Mouse (Mus musculus) left cerebral cortex, postnatal 36 days (tissue): ENCODE results near the gene Zfp622. TPM values are rescaled to one million over a fixed set of nuclear protein-coding genes. Genes with fewer than 3 reads are reported as not detected.

ENCODE experiments used
- DNase-seq, 2 experiments: peaks; one replicate each; pipeline ENCODE4 v3.0.0; 2021 to 2022; ENCODE audit warnings: low spot score in 2 of 2, mixed read lengths in 1 of 2
- intact Hi-C: fragments of 180-260 bp; cut with DNase I; formaldehyde crosslinking; loops from one replicate; pipeline ENCODE4 v1.15.1; 2025
- total RNA-seq, 2 experiments: library from RNA; stranded (reverse); gene quantifications; 2 replicates each; pipeline ENCODE4 v1.2.3; 2021

The Zfp622 gene
- total RNA-seq: 10 to 100 TPM; 38.7 to 46.1 TPM

GRCm38 (mm10) chr15:25984067-25984733 lies at the start of gene Zfp622:
Gene Zfp622 (plus strand): TSS chr15:25984366.
- intact Hi-C loops: no loop called here

GRCm38 (mm10) chr15:25934411-25934810 lies 49.8 kb upstream of the Zfp622 start:
- intact Hi-C loops: no loop called here
- DNase-seq: no peak

More at GRCm38 (mm10) chr15:25984067-25984733, at the start of gene Zfp622:
- peak; percentile 94 to 95 for DNase-seq

- no peak for DNase-seq
- intact Hi-C loops: no loop called here
Measured at GRCm38 (mm10) chr15:25938496-25938895, 45.7 kb upstream of the Zfp622 start.

GRCm38 (mm10) chr15:25940397-25941377 lies 43.5 kb upstream of the Zfp622 start:
- DNase-seq: no peak
- intact Hi-C loops: no loop called here

- no peak for DNase-seq
- intact Hi-C loops: no loop called here
Measured at GRCm38 (mm10) chr15:25941514-25941913, 42.7 kb upstream of the Zfp622 start.

- no peak for DNase-seq
- intact Hi-C loops: no loop called here
Measured at GRCm38 (mm10) chr15:25942415-25942814, 41.8 kb upstream of the Zfp622 start.

- intact Hi-C loops: no loop called here
- no peak for DNase-seq
Measured at GRCm38 (mm10) chr15:25943386-25944137, 40.6 kb upstream of the Zfp622 start.

- intact Hi-C loops: no loop called here
- DNase-seq: no peak
Measured at GRCm38 (mm10) chr15:25945224-25945623, 38.9 kb upstream of the Zfp622 start.

GRCm38 (mm10) chr15:25946482-25946881 lies 37.7 kb upstream of the Zfp622 start:
- no peak for DNase-seq
- intact Hi-C loops: no loop called here

GRCm38 (mm10) chr15:25947383-25947782 lies 36.8 kb upstream of the Zfp622 start:
- no peak for DNase-seq
- intact Hi-C loops: no loop called here

GRCm38 (mm10) chr15:25948257-25949223 lies 35.6 kb upstream of the Zfp622 start:
- no peak for DNase-seq
- intact Hi-C loops: no loop called here

GRCm38 (mm10) chr15:25949696-25950095 lies 34.5 kb upstream of the Zfp622 start:
- DNase-seq: no peak
- intact Hi-C loops: loop anchor here (10.0 kb wide), 1 partner anchor 525 kb away; no protein-coding TSS in a partner anchor

GRCm38 (mm10) chr15:25950584-25950983 lies 33.6 kb upstream of the Zfp622 start:
- intact Hi-C loops: loop anchor here (10.0 kb wide), 1 partner anchor 526 kb away; no protein-coding TSS in a partner anchor
- no peak for DNase-seq

GRCm38 (mm10) chr15:25951037-25951436 lies 33.1 kb upstream of the Zfp622 start:
- intact Hi-C loops: loop anchor here (10.0 kb wide), 1 partner anchor 526 kb away; no protein-coding TSS in a partner anchor
- DNase-seq: no peak

- intact Hi-C loops: loop anchor here (5.0 to 10.0 kb wide), 2 partner anchors 149 to 531 kb away; no protein-coding TSS in a partner anchor
- no peak for DNase-seq
Measured at GRCm38 (mm10) chr15:25956001-25956400, 28.2 kb upstream of the Zfp622 start.

GRCm38 (mm10) chr15:25956422-25957117 lies 27.6 kb upstream of the Zfp622 start:
- DNase-seq: no peak
- intact Hi-C loops: loop anchor here (5.0 to 10.0 kb wide), 2 partner anchors 149 to 532 kb away; no protein-coding TSS in a partner anchor

- DNase-seq: no peak
- intact Hi-C loops: loop anchor here (5.0 to 10.0 kb wide), 2 partner anchors 150 to 533 kb away; no protein-coding TSS in a partner anchor
Measured at GRCm38 (mm10) chr15:25957651-25958050, 26.5 kb upstream of the Zfp622 start.

- intact Hi-C loops: loop anchor here (5.0 to 10.0 kb wide), 2 partner anchors 152 to 535 kb away; no protein-coding TSS in a partner anchor
- DNase-seq: no peak
Measured at GRCm38 (mm10) chr15:25959375-25959774, 24.8 kb upstream of the Zfp622 start.
